Mouse (Mus musculus) A20 (cell line): ENCODE measurements around the gene Mlip.
A peak's percentile ranks its signal among the peaks of the same experiment; 100 is the strongest.

Experiments
- DNase-seq: peaks from one replicate; pipeline ENCODE4 v3.0.0-alpha.2; 2011; ENCODE audit warnings: low read depth, low spot score

Gene Mlip

GRCm38 (mm10) chr9:77347704-77348103 lies 5.1 kb downstream of the Mlip start:
- no peak for DNase-seq

- DNase-seq, result no peak
These were observed 8.5 kb downstream of the Mlip start for GRCm38 (mm10) chr9:77344318-77344717.

GRCm38 (mm10) chr9:77340159-77340862 lies 12.5 kb downstream of the Mlip start:
- DNase-seq, result no peak

GRCm38 (mm10) chr9:77339571-77340148 lies 13.1 kb downstream of the Mlip start:
- DNase-seq, result no peak

GRCm38 (mm10) chr9:77335370-77335769 lies 17.4 kb downstream of the Mlip start:
- no peak for DNase-seq

GRCm38 (mm10) chr9:77318346-77318745 lies 34.4 kb downstream of the Mlip start:
- DNase-seq, result no peak

GRCm38 (mm10) chr9:77310548-77310947 lies 42.2 kb downstream of the Mlip start:
- no peak for DNase-seq

GRCm38 (mm10) chr9:77305417-77305816 lies 47.4 kb downstream of the Mlip start:
- no peak for DNase-seq

GRCm38 (mm10) chr9:77302340-77302739 lies 50.4 kb downstream of the Mlip start:
- no peak for DNase-seq

GRCm38 (mm10) chr9:77287958-77288357 lies 64.8 kb downstream of the Mlip start:
- DNase-seq, result no peak

- DNase-seq, result no peak
These were observed 73.4 kb downstream of the Mlip start for GRCm38 (mm10) chr9:77279371-77279770.

GRCm38 (mm10) chr9:77278055-77278454 lies 74.7 kb downstream of the Mlip start:
- no peak for DNase-seq

- no peak for DNase-seq
These were observed 75.5 kb downstream of the Mlip start for GRCm38 (mm10) chr9:77277270-77277669.

GRCm38 (mm10) chr9:77276451-77277154 lies 76.2 kb downstream of the Mlip start:
- no peak for DNase-seq

- DNase-seq, result no peak
These were observed 80.0 kb downstream of the Mlip start for GRCm38 (mm10) chr9:77272727-77273126.

GRCm38 (mm10) chr9:77265268-77266017 lies 87.3 kb downstream of the Mlip start:
- no peak for DNase-seq

- DNase-seq, result peak; percentile 41
These were observed 93.7 kb downstream of the Mlip start for GRCm38 (mm10) chr9:77259052-77259451.

- DNase-seq, result no peak
These were observed 94.5 kb downstream of the Mlip start for GRCm38 (mm10) chr9:77258265-77258664.

- no peak for DNase-seq
These were observed 98.3 kb downstream of the Mlip start for GRCm38 (mm10) chr9:77254514-77254913.

GRCm38 (mm10) chr9:77252761-77253160 lies 100.0 kb downstream of the Mlip start:
- DNase-seq, result no peak

- DNase-seq, result no peak
These were observed 100.6 kb downstream of the Mlip start for GRCm38 (mm10) chr9:77252134-77252533.

GRCm38 (mm10) chr9:77251511-77252112 lies 101.2 kb downstream of the Mlip start:
- DNase-seq, result no peak
